Mouse (Mus musculus) embryonic facial prominence, embryonic 14.5 days (tissue): ENCODE results near the gene Uqcrc2. TPM values are rescaled to one million over a fixed set of nuclear protein-coding genes. Genes with fewer than 3 reads are reported as not detected.

Experiments used
- ATAC-seq: fragments of 200-750 bp; cut with Nextera tagmentation; 2 replicates; pipeline ENCODE4 v1.8.0; 2017; ENCODE audit warnings: low read depth, moderate number of reproducible peaks, moderate TSS enrichment
- DNase-seq: peaks from one replicate; pipeline ENCODE4 v3.0.0-alpha.2; 2015; ENCODE audit warnings: low spot score
- H3K27ac ChIP-seq: fragments of 300-500 bp; sonication (generic); replicated peaks from 2 replicates; pipeline ENCODE4 v1.5.1; 2014; ENCODE audit warnings: low read depth, mild to moderate bottlenecking, low read length, moderate library complexity
- H3K27me3 ChIP-seq: fragments of 300-500 bp; sonication (generic); replicated peaks from 2 replicates; pipeline ENCODE4 v1.6.1; 2014; ENCODE audit warnings: low read length; ENCODE audit not compliant: control insufficient read depth, insufficient read depth
- H3K36me3 ChIP-seq: fragments of 300-500 bp; sonication (generic); 2 replicates; pipeline ENCODE4 v1.6.1; 2014; ENCODE audit warnings: low read length, mixed read lengths; ENCODE audit not compliant: control insufficient read depth, insufficient read depth
- H3K4me1 ChIP-seq: fragments of 300-500 bp; sonication (generic); 2 replicates; pipeline ENCODE4 v1.6.1; 2014; ENCODE audit warnings: antibody characterized with exemption, low read length; ENCODE audit not compliant: control insufficient read depth, insufficient read depth
- H3K4me2 ChIP-seq: fragments of 300-500 bp; sonication (generic); 2 replicates; pipeline ENCODE4 v1.6.1; 2014; ENCODE audit warnings: low read depth, mild to moderate bottlenecking, low read length, moderate library complexity, mixed read lengths
- H3K4me3 ChIP-seq: fragments of 300-500 bp; sonication (generic); 2 replicates; pipeline ENCODE4 v1.5.1; 2014; ENCODE audit warnings: low read depth, mild to moderate bottlenecking, low read length
- H3K9ac ChIP-seq: fragments of 300-500 bp; sonication (generic); 2 replicates; pipeline ENCODE4 v1.6.1; 2014; ENCODE audit warnings: low read depth, mild to moderate bottlenecking, low read length, moderate library complexity, mixed read lengths
- H3K9me3 ChIP-seq: fragments of 300-500 bp; sonication (generic); 2 replicates; pipeline ENCODE4 v1.6.1; 2016; ENCODE audit warnings: low read length; ENCODE audit not compliant: control insufficient read depth
- WGBS: fragments of 180-500 bp; shearing (Covaris S2); extraction: QIAGEN DNeasy Blood & Tissue Kit; methylation state at CpG from one replicate; pipeline ENCODE4 v1.1.7; 2014; 5-methylcytosine and 5-hydroxymethylcytosine counted together
- polyA plus RNA-seq: library from polyadenylated mRNA; unstranded; fragments of >200 nt; fragmentation: Nextera tagmentation; extraction: Ambion mirVana; gene quantifications from 2 replicates; pipeline ENCODE4 v1.2.1, GENCODE M21; 2014

Gene Uqcrc2
- polyA plus RNA-seq, 1 experiment from 2014 or later: 221 TPM

DNA sequence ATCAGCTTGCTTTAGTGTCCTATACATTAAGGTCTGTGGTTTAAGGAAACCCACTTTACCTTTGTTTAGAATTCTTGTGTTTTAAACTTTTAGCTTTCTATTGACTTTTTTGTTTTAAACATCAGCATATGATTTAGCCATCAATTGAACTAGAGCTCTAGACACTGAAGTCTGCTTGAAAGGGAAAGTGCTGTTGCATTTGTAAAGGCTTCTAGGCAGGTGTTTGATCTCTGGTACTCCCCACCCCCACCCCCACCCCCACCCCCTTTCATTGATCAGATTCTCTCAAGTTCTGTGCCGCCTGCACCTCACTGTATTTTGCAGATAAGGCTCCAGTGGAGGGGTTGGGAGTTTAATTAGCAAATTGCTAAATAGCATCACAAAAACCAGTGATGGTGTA lies 60.7 kb downstream of the Uqcrc2 start:
- WGBS: 88% methylated on average over 1 of the region's 1 CpGs
- no peak overlapping the region for H3K9ac ChIP-seq
- H3K9me3 ChIP-seq: no peaks in the 10 kb centered on the region
- no peak overlapping the region for H3K4me3 ChIP-seq
- DNase-seq (no peak), ATAC-seq (no peak)
- no peaks in the 10 kb centered on the region for H3K4me1 ChIP-seq
- H3K4me2 ChIP-seq: no peak overlapping the region
- H3K27ac ChIP-seq: no peak overlapping the region
- peaks cover 12% of the 10 kb centered on the region; the same call in 1 of the 2 replicates for H3K36me3 ChIP-seq
- no peaks in the 10 kb centered on the region for H3K27me3 ChIP-seq

- H3K9ac ChIP-seq: no peak overlapping the region
- WGBS: 84% methylated on average over 2 of the region's 2 CpGs
These were observed 61.4 kb downstream of the Uqcrc2 start for GRCm38 (mm10) chr7:120696331-120696730.

DNA sequence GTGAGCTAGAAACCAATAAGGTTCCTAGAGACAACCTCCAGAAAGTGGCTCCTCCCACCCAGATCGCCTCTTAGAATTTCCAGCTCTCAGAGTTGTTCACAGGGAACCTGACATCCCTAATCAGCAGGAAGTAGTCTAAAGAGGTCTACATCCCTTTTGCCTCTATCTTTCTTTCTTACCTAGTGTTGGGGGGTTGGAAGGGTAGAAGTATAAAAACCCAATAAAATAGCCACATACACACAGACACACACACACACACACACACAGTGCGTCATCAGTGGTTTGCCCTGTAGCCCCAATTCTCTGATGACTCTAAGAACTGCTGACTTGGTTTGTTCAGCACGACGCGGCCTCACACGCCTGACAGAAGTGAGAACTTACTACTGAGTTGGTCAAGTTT lies 64.6 kb downstream of the Uqcrc2 start:
- no peak for DNase-seq
- Histone ChIP-seq H3K4me3 (no peak overlapping the region), H3K4me2 (no peak overlapping the region), H3K9me3 (no peaks in the 10 kb centered on the region), H3K4me1 (no peaks in the 10 kb centered on the region), H3K9ac (no peak overlapping the region), H3K36me3 (no peaks in the 10 kb centered on the region), H3K27ac (no peak overlapping the region), H3K27me3 (no peaks in the 10 kb centered on the region)
- ATAC-seq: no peak
- WGBS: 90% methylated on average over 6 of the region's 6 CpGs

More at GRCm38 (mm10) chr7:120696331-120696730, 61.4 kb downstream of the Uqcrc2 start:
- H3K4me2 ChIP-seq: no peak overlapping the region
- no peaks in the 10 kb centered on the region for H3K4me1 ChIP-seq
- DNase-seq (no peak), ATAC-seq (no peak)
- no peaks in the 10 kb centered on the region for H3K9me3 ChIP-seq
- H3K27me3 ChIP-seq: no peaks in the 10 kb centered on the region
- no peak overlapping the region for H3K27ac ChIP-seq
- H3K36me3 ChIP-seq: 0 out of 2 replicates have a peak, but pooled peaks cover 6% of the 10 kb centered on the region
- no peak overlapping the region for H3K4me3 ChIP-seq

DNA sequence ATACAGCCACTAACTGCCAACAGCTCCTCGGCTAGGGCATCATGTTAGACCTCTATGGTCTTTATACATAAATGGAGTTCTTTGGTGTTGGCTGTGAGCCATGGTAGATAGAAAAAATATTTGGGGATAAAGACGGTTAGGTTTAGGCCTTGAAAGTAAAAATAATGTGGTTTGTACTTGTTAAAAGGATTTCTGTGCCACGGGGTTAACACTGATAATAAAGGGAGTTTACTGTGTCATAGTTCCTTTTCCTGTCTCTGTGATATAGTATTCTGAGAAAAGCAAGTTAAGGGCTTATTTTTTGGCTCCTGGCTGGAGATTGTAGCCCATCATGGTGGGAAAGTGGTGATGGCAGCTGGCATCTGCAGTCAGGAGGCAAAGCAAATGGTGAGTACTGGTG lies 68.9 kb downstream of the Uqcrc2 start:
- H3K36me3 ChIP-seq: no peaks in the 10 kb centered on the region
- no peaks in the 10 kb centered on the region for H3K9me3 ChIP-seq

More for the DNA sequence above, 68.9 kb downstream of the Uqcrc2 start:
- Histone ChIP-seq H3K4me3 (no peak overlapping the region), H3K27ac (no peak overlapping the region), H3K4me1 (no peaks in the 10 kb centered on the region), H3K27me3 (no peaks in the 10 kb centered on the region), H3K9ac (no peak overlapping the region), H3K4me2 (no peak overlapping the region)
- DNase-seq: no peak
- 73% methylated on average over 3 of the region's 3 CpGs for WGBS
- no peak for ATAC-seq

Other genes starting within 250 kb of the Uqcrc2 start
- gene Abca16, start 225.5 kb upstream of the Uqcrc2 start, polyA plus RNA-seq: not detected in 2 replicates
- gene Pdzd9, start 35.2 kb downstream of the Uqcrc2 start, polyA plus RNA-seq: 0.42 and 0.61 TPM in 2 replicates
- 14.2 and 15.6 TPM in 2 replicates for gene Mosmo, start 42.4 kb downstream of the Uqcrc2 start, polyA plus RNA-seq
- gene Vwa3a, start 104.1 kb downstream of the Uqcrc2 start, polyA plus RNA-seq: 0.54 and 1.0 TPM in 2 replicates
- gene Gm5737, start 177.2 kb downstream of the Uqcrc2 start, polyA plus RNA-seq: not detected in 2 replicates
- gene Eef2k, start 207.7 kb downstream of the Uqcrc2 start, polyA plus RNA-seq: 19.6 and 22.2 TPM in 2 replicates